Mouse (Mus musculus): Measurements from ENCODE around the gene Meis2. TPM values are rescaled to one million over a fixed set of nuclear protein-coding genes. Genes with fewer than 3 reads are reported as not detected.

Gene Meis2
- polyA plus RNA-seq, 1 experiment from 2014 or later: 30.1 TPM

- peak overlapping the region; percentile 90 for H3K4me2 ChIP-seq
- H3K27ac ChIP-seq (replicated peaks): peak overlapping the region; percentile 98
- peaks cover 37% of the 10 kb centered on the region for H3K36me3 ChIP-seq
- peak overlapping the region; percentile 92 for H3K4me3 ChIP-seq
- H3K27me3 ChIP-seq (replicated peaks): no peaks in the 10 kb centered on the region
- ATAC-seq (ENCODE audit: extremely low read depth, insufficient number of reproducible peaks, low FRiP score, low TSS enrichment): no peak
- WGBS: 15% methylated on average over 19 of the region's 19 CpGs
- H3K4me1 ChIP-seq: peaks cover 59% of the 10 kb centered on the region
- peak overlapping the region; percentile 100 for H3K9ac ChIP-seq
- H3K9me3 ChIP-seq: no peaks in the 10 kb centered on the region
Observed at GRCm38 (mm10) chr2:116060210-116060609, 5.4 kb downstream of the Meis2 start.

- ATAC-seq (ENCODE audit: extremely low read depth, insufficient number of reproducible peaks, low FRiP score, low TSS enrichment): no peak
- Histone ChIP-seq H3K4me1 (peaks cover 62% of the 10 kb centered on the region), H3K4me3 (peak overlapping the region; percentile 92), H3K27ac (replicated peaks) (peak overlapping the region; percentile 98), H3K4me2 (peak overlapping the region; percentile 90), H3K36me3 (peaks cover 37% of the 10 kb centered on the region), H3K27me3 (replicated peaks) (no peaks in the 10 kb centered on the region), H3K9ac (peak overlapping the region; percentile 100), H3K9me3 (no peaks in the 10 kb centered on the region)
- WGBS: 71% methylated on average over 1 of the region's 1 CpGs
Observed at GRCm38 (mm10) chr2:116059661-116060060, 6.0 kb downstream of the Meis2 start.

GRCm38 (mm10) chr2:116059066-116059465, 6.6 kb downstream of the Meis2 start:
- H3K4me1 ChIP-seq: peaks cover 65% of the 10 kb centered on the region
- H3K4me2 ChIP-seq: peak overlapping the region; percentile 90
- no peaks in the 10 kb centered on the region for H3K27me3 ChIP-seq (replicated peaks)
- 53% methylated on average over 3 of the region's 3 CpGs for WGBS
- no peaks in the 10 kb centered on the region for H3K9me3 ChIP-seq
- peaks cover 37% of the 10 kb centered on the region for H3K36me3 ChIP-seq
- H3K9ac ChIP-seq: peak overlapping the region; percentile 100
- ATAC-seq (ENCODE audit: extremely low read depth, insufficient number of reproducible peaks, low FRiP score, low TSS enrichment): no peak
- H3K27ac ChIP-seq (replicated peaks): peak overlapping the region; percentile 54
- peak overlapping the region; percentile 92 for H3K4me3 ChIP-seq

GRCm38 (mm10) chr2:116058511-116058910, 7.1 kb downstream of the Meis2 start:
- no peak for ATAC-seq (ENCODE audit: extremely low read depth, insufficient number of reproducible peaks, low FRiP score, low TSS enrichment)
- H3K27ac ChIP-seq (replicated peaks): peak overlapping the region; percentile 54

GRCm38 (mm10) chr2:116056826-116057225, 8.8 kb downstream of the Meis2 start:
- whole genome bisulfite sequencing: 45% methylated on average over 7 of the region's 7 CpGs
- H3K4me3 ChIP-seq: peak overlapping the region; percentile 92
- ATAC-seq (ENCODE audit: extremely low read depth, insufficient number of reproducible peaks, low FRiP score, low TSS enrichment): no peak

More at GRCm38 (mm10) chr2:116058511-116058910, 7.1 kb downstream of the Meis2 start:
- Histone ChIP-seq H3K27me3 (replicated peaks) (no peaks in the 10 kb centered on the region), H3K4me2 (peak overlapping the region; percentile 90), H3K4me1 (peaks cover 70% of the 10 kb centered on the region), H3K9ac (peak overlapping the region; percentile 100), H3K9me3 (no peaks in the 10 kb centered on the region), H3K36me3 (peaks cover 41% of the 10 kb centered on the region), H3K4me3 (peak overlapping the region; percentile 92)
- WGBS: 57% methylated on average over 9 of the region's 9 CpGs

GRCm38 (mm10) chr2:116055686-116056620, 9.7 kb downstream of the Meis2 start:
- H3K27ac ChIP-seq (replicated peaks): peak overlapping the region; percentile 37
- H3K27me3 ChIP-seq (replicated peaks): no peaks in the 10 kb centered on the region
- H3K36me3 ChIP-seq: peaks cover 40% of the 10 kb centered on the region
- WGBS: 41% methylated on average over 13 of the region's 13 CpGs
- H3K4me1 ChIP-seq: peaks cover 89% of the 10 kb centered on the region
- H3K9me3 ChIP-seq: no peaks in the 10 kb centered on the region
- H3K4me2 ChIP-seq: peak overlapping the region; percentile 90
- peak overlapping the region; percentile 92 for H3K4me3 ChIP-seq
- no peak for ATAC-seq (ENCODE audit: extremely low read depth, insufficient number of reproducible peaks, low FRiP score, low TSS enrichment)
- peak overlapping the region; percentile 100 for H3K9ac ChIP-seq

More at GRCm38 (mm10) chr2:116056826-116057225, 8.8 kb downstream of the Meis2 start:
- peak overlapping the region; percentile 100 for H3K9ac ChIP-seq
- peaks cover 86% of the 10 kb centered on the region for H3K4me1 ChIP-seq
- H3K9me3 ChIP-seq: no peaks in the 10 kb centered on the region
- H3K27me3 ChIP-seq (replicated peaks): no peaks in the 10 kb centered on the region
- H3K4me2 ChIP-seq: peak overlapping the region; percentile 90
- H3K36me3 ChIP-seq: peaks cover 45% of the 10 kb centered on the region
- H3K27ac ChIP-seq (replicated peaks): peak overlapping the region; percentile 54

- Histone ChIP-seq H3K4me2 (peak overlapping the region; percentile 40), H3K9me3 (no peaks in the 10 kb centered on the region), H3K4me3 (no peak overlapping the region), H3K9ac (no peak overlapping the region), H3K36me3 (peaks cover 31% of the 10 kb centered on the region), H3K27me3 (replicated peaks) (no peaks in the 10 kb centered on the region), H3K27ac (replicated peaks) (peak overlapping the region; percentile 50), H3K4me1 (peaks cover 86% of the 10 kb centered on the region)
- WGBS: 66% methylated on average over 5 of the region's 5 CpGs
- ATAC-seq (ENCODE audit: extremely low read depth, insufficient number of reproducible peaks, low FRiP score, low TSS enrichment): no peak
Observed at GRCm38 (mm10) chr2:116053931-116054330, 11.7 kb downstream of the Meis2 start.

- H3K9ac ChIP-seq: peak overlapping the region; percentile 50; the same call in 1 of the 2 replicates
- no peaks in the 10 kb centered on the region for H3K9me3 ChIP-seq
- H3K27ac ChIP-seq (replicated peaks): peak overlapping the region; percentile 70
- no peaks in the 10 kb centered on the region for H3K27me3 ChIP-seq (replicated peaks)
- peaks cover 30% of the 10 kb centered on the region for H3K36me3 ChIP-seq
- no peak for ATAC-seq (ENCODE audit: extremely low read depth, insufficient number of reproducible peaks, low FRiP score, low TSS enrichment)
- peaks cover 81% of the 10 kb centered on the region for H3K4me1 ChIP-seq
- H3K4me3 ChIP-seq: no peak overlapping the region
- H3K4me2 ChIP-seq: peak overlapping the region; percentile 40
Observed at GRCm38 (mm10) chr2:116052688-116053421, 12.8 kb downstream of the Meis2 start.

GRCm38 (mm10) chr2:116051906-116052614, 13.6 kb downstream of the Meis2 start:
- 65% methylated on average over 9 of the region's 9 CpGs for WGBS
- H3K27ac ChIP-seq (replicated peaks): peak overlapping the region; percentile 70
- no peak for ATAC-seq (ENCODE audit: extremely low read depth, insufficient number of reproducible peaks, low FRiP score, low TSS enrichment)
- no peaks in the 10 kb centered on the region for H3K27me3 ChIP-seq (replicated peaks)
- H3K4me3 ChIP-seq: no peak overlapping the region
- H3K36me3 ChIP-seq: peaks cover 28% of the 10 kb centered on the region
- H3K9me3 ChIP-seq: no peaks in the 10 kb centered on the region
- H3K9ac ChIP-seq: peak overlapping the region; percentile 50
- H3K4me2 ChIP-seq: peak overlapping the region; percentile 40
- peaks cover 81% of the 10 kb centered on the region for H3K4me1 ChIP-seq

GRCm38 (mm10) chr2:116049710-116050109, 15.9 kb downstream of the Meis2 start:
- no peaks in the 10 kb centered on the region for H3K9me3 ChIP-seq
- H3K4me1 ChIP-seq: peaks cover 74% of the 10 kb centered on the region
- H3K4me2 ChIP-seq: peak overlapping the region; percentile 60
- no peak for ATAC-seq (ENCODE audit: extremely low read depth, insufficient number of reproducible peaks, low FRiP score, low TSS enrichment)
- WGBS: 55% methylated on average over 9 of the region's 9 CpGs
- peak overlapping the region; percentile 56 for H3K9ac ChIP-seq
- no peaks in the 10 kb centered on the region for H3K27me3 ChIP-seq (replicated peaks)
- peaks cover 35% of the 10 kb centered on the region for H3K36me3 ChIP-seq
- peak overlapping the region; percentile 33 for H3K4me3 ChIP-seq
- H3K27ac ChIP-seq (replicated peaks): peak overlapping the region; percentile 63

- no peaks in the 10 kb centered on the region for H3K27me3 ChIP-seq (replicated peaks)
- peaks cover 46% of the 10 kb centered on the region for H3K36me3 ChIP-seq
- no peak overlapping the region for H3K4me3 ChIP-seq
- no peak overlapping the region for H3K9ac ChIP-seq
- no peak for ATAC-seq (ENCODE audit: extremely low read depth, insufficient number of reproducible peaks, low FRiP score, low TSS enrichment)
- H3K4me2 ChIP-seq: peak overlapping the region; percentile 8; the same call in 1 of the 2 replicates
- no peaks in the 10 kb centered on the region for H3K9me3 ChIP-seq
- peaks cover 69% of the 10 kb centered on the region for H3K4me1 ChIP-seq
- WGBS: 32% methylated on average over 8 of the region's 8 CpGs
- H3K27ac ChIP-seq (replicated peaks): peak overlapping the region; percentile 72
Observed at GRCm38 (mm10) chr2:116047365-116047764, 18.3 kb downstream of the Meis2 start.
